In the genomic region with DNA sequence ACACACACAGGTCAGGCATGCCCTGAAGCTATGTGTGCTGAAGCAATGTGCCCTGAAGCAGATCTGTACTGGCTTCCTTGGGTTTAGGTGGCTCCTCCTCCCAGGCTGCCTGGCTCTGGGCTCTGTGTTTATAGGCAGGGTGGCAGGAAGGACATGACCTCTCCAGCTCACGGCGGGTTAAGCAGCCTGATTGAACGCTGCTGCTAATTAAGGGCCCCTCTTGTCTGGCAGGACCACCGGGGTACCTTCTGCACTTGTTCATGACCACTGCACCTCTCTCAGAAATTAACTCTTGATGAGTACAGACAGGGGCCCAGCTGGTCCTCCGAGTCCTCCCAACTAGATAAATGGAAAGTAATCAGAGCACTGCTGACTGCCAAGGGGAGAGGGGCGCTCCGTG, we compare ENCODE assay signal across 11 mouse cellular contexts.
DNase-seq lines count a peak whose midpoint lies in the region; ATAC-seq lines count a peak whose summit lies in the region.
"Had no signal": no experiment of that assay in that cellular context is flagged by ENCODE, and none has a peak within 500 bp of the region (broad histone marks: within the 10 kb centered on the region; RNA-seq: fewer than 3 reads in every experiment).

No protein-coding gene starts in this region.

- WGBS in heart, embryonic 13.5 days: 14% methylated on average over 7 of the region's 7 CpGs
- WGBS in embryonic facial prominence, embryonic 10.5 days: 10% methylated on average over 7 of the region's 7 CpGs
- 19% methylated on average over 7 of the region's 7 CpGs for WGBS in hindbrain, embryonic 13.5 days
- WGBS in intestine, embryonic 15.5 days: 23% methylated on average over 7 of the region's 7 CpGs

- H3K4me2 ChIP-seq in heart, embryonic 13.5 days: peak overlapping the region; percentile 42
- H3K4me2 ChIP-seq in hindbrain, embryonic 13.5 days: no peak overlapping the region
- no peak overlapping the region for H3K4me2 ChIP-seq in intestine, embryonic 15.5 days (replicated peaks)
- H3K4me2 ChIP-seq: lung, embryonic 15.5 days had no signal

- H3K4me3 ChIP-seq in heart, embryonic 13.5 days: no peak overlapping the region
- peak overlapping the region; percentile 17; the same call in 1 of the 2 replicates for H3K4me3 ChIP-seq in embryonic facial prominence, embryonic 10.5 days
- H3K4me3 ChIP-seq in hindbrain, embryonic 13.5 days: no peak overlapping the region
- no peak overlapping the region for H3K4me3 ChIP-seq in intestine, embryonic 15.5 days (replicated peaks)
- H3K4me3 ChIP-seq: lung, embryonic 15.5 days had no signal

- no peaks in the 10 kb centered on the region for H3K9me3 ChIP-seq in heart, embryonic 13.5 days
- H3K9me3 ChIP-seq in embryonic facial prominence, embryonic 10.5 days: no peaks in the 10 kb centered on the region
- H3K9me3 ChIP-seq in hindbrain, embryonic 13.5 days: no peaks in the 10 kb centered on the region
- H3K9me3 ChIP-seq in intestine, embryonic 15.5 days: no peaks in the 10 kb centered on the region
- H3K9me3 ChIP-seq: lung, embryonic 15.5 days had no signal

- DNase-seq in heart, adult 9 months (ENCODE audit: low spot score in 2 of 2): no peak
- peak; percentile 78 for DNase-seq in embryonic facial prominence, embryonic 10.5 days (ENCODE audit: low spot score)
- DNase-seq in mesoderm, embryonic 11.5 days (ENCODE audit: low read depth, low spot score): peak; percentile 48
- no peak for DNase-seq in spleen, postnatal 14 days (ENCODE audit: low spot score in 2 of 2)
- no peak for DNase-seq in urinary bladder, postnatal 36 days (ENCODE audit: low spot score in 2 of 2)
- DNase-seq: thymus, adult 2 months had no signal

- no peak for ATAC-seq in heart, embryonic 13.5 days (ENCODE audit: extremely low read depth, insufficient number of reproducible peaks, low FRiP score, low TSS enrichment)
- peak; percentile 28; the same call in 1 of the 2 replicates for ATAC-seq in hindbrain, embryonic 13.5 days (ENCODE audit: low FRiP score)
- ATAC-seq in intestine, embryonic 15.5 days: no peak

- peak overlapping the region; percentile 22; the same call in 1 of the 2 replicates for H3K27ac ChIP-seq in heart, embryonic 13.5 days (replicated peaks)
- H3K27ac ChIP-seq in embryonic facial prominence, embryonic 10.5 days (replicated peaks): peak overlapping the region; percentile 2; the same call in 1 of the 2 replicates
- no peak overlapping the region for H3K27ac ChIP-seq in hindbrain, embryonic 13.5 days
- no peak overlapping the region for H3K27ac ChIP-seq in intestine, embryonic 15.5 days
- H3K27ac ChIP-seq: lung, embryonic 15.5 days had no signal

- H3K27me3 ChIP-seq in heart, embryonic 13.5 days (replicated peaks): no peaks in the 10 kb centered on the region
- peaks cover 65% of the 10 kb centered on the region for H3K27me3 ChIP-seq in embryonic facial prominence, embryonic 10.5 days (replicated peaks; ENCODE audit: low read depth, poor library complexity, severe bottlenecking)
- peaks cover 32% of the 10 kb centered on the region for H3K27me3 ChIP-seq in hindbrain, embryonic 13.5 days
- H3K27me3 ChIP-seq in intestine, embryonic 15.5 days (replicated peaks): no peaks in the 10 kb centered on the region
- H3K27me3 ChIP-seq: CH12.LX; lung, embryonic 15.5 days had no signal

- H3K9ac ChIP-seq in heart, embryonic 13.5 days: peak overlapping the region; percentile 15
- 0 out of 2 replicates have a peak overlapping the region, but pooled peaks have one; percentile 13 for H3K9ac ChIP-seq in hindbrain, embryonic 13.5 days
- H3K9ac ChIP-seq in intestine, embryonic 15.5 days: no peak overlapping the region
- H3K9ac ChIP-seq: lung, embryonic 15.5 days had no signal

- no peaks in the 10 kb centered on the region for H3K36me3 ChIP-seq in heart, embryonic 13.5 days
- no peaks in the 10 kb centered on the region; the same call in 1 of the 2 replicates for H3K36me3 ChIP-seq in embryonic facial prominence, embryonic 10.5 days (replicated peaks)
- no peaks in the 10 kb centered on the region for H3K36me3 ChIP-seq in hindbrain, embryonic 13.5 days
- H3K36me3 ChIP-seq in intestine, embryonic 15.5 days: no peaks in the 10 kb centered on the region
- H3K36me3 ChIP-seq: lung, embryonic 15.5 days had no signal

- peaks cover 29% of the 10 kb centered on the region for H3K4me1 ChIP-seq in heart, embryonic 13.5 days
- H3K4me1 ChIP-seq in embryonic facial prominence, embryonic 10.5 days: peaks cover 42% of the 10 kb centered on the region
- peaks cover 17% of the 10 kb centered on the region for H3K4me1 ChIP-seq in hindbrain, embryonic 13.5 days (replicated peaks)
- 0 out of 2 replicates have a peak, but pooled peaks cover 2% of the 10 kb centered on the region for H3K4me1 ChIP-seq in intestine, embryonic 15.5 days (replicated peaks)
- H3K4me1 ChIP-seq: lung, embryonic 15.5 days had no signal

Comparison
In these comparisons a context has a peak if more than half of its experiments do, and no peak if none do; other contexts are left out.
1. H3K27ac ChIP-seq: peak in heart, embryonic 13.5 days (single experiment) and embryonic facial prominence, embryonic 10.5 days (single experiment); none in hindbrain, embryonic 13.5 days (single experiment) and intestine, embryonic 15.5 days (single experiment).
2. DNase-seq: peak in embryonic facial prominence, embryonic 10.5 days (single experiment) and mesoderm, embryonic 11.5 days (single experiment); none in heart, adult 9 months (0 of 2), spleen, postnatal 14 days (0 of 2) and urinary bladder, postnatal 36 days (0 of 2).